Mouse (Mus musculus) common myeloid progenitor, adult 5-6 weeks (primary cell): ENCODE data around the gene Rtkn2. TPM values are rescaled to one million over a fixed set of nuclear protein-coding genes. Genes with fewer than 3 reads are reported as not detected.

ENCODE experiments used
- ATAC-seq: replicated peaks from 2 replicates; pipeline ENCODE4 v1.8.0; 2016; ENCODE audit warnings: low read depth, mild to moderate bottlenecking, moderate TSS enrichment, inconsistent platforms; ENCODE audit not compliant: poor library complexity, severe bottlenecking
- total RNA-seq: library from RNA; stranded (forward); fragments of 200-1000, 187-1606 nt; gene quantifications from 2 replicates; pipeline ENCODE4 v1.2.3, GENCODE M21; 2017

Gene Rtkn2
- total RNA-seq, 1 experiment from 2014 or later, result 13.7 TPM

- ATAC-seq, result no peak
Observed at GRCm38 (mm10) chr10:67985100-67985499, 5.7 kb downstream of the Rtkn2 start.

DNA sequence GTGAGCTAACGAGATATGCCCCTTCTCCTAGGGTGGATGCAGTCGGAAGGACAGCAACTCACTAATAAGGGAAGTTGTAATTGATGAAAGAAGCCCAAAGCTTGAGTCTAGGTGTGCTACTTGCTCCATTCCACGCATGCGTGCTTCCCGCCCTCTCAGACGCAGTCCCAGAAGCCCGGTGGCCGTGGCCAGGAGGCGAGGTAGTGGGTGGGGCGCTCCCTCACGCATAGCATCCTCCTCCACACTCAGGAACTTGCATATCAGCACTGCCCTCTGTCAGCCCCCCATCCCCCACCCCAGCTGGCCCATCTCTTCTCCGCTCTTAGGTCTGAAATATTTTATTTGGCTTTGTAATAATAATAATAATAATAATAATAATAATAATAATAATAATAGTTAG lies 16.0 kb downstream of the Rtkn2 start:
- ATAC-seq, result no peak

GRCm38 (mm10) chr10:67996171-67996570 lies 16.8 kb downstream of the Rtkn2 start:
- peak; percentile 67; the same call in 1 of the 2 replicates for ATAC-seq

DNA sequence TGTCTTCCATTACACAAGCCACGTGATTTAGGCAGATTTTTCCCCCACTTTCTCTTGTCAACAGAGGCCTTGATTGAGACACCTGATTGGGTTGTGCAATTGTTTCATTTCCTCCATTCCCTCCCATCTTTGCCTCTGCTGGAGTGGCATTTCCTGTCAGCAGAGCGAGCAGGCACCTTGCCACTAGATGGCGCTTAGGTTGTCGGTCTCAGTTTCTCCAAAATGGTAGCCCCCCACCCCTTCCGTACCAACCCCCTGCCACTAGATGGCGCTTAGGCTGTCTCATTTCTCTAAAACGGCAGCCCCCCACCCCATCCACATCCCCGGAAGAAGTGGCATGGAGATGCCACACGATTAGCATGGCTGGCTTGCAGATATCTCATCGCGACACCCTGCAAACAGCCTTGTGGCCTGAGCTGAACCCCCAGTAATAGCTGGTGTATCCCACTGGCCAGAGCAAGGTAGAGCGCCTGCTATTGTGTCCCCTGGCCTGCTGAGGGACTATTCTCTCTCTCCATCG lies 18.8 kb downstream of the Rtkn2 start:
- ATAC-seq, result peak; percentile 81

GRCm38 (mm10) chr10:67999170-67999569 lies 19.8 kb downstream of the Rtkn2 start:
- no peak for ATAC-seq

- ATAC-seq, result no peak
Observed at GRCm38 (mm10) chr10:68001456-68001855, 22.1 kb downstream of the Rtkn2 start.

GRCm38 (mm10) chr10:68003651-68004422 lies 24.5 kb downstream of the Rtkn2 start:
- ATAC-seq, result no peak

- no peak for ATAC-seq
Observed at GRCm38 (mm10) chr10:68005404-68005803, 26.0 kb downstream of the Rtkn2 start.

DNA sequence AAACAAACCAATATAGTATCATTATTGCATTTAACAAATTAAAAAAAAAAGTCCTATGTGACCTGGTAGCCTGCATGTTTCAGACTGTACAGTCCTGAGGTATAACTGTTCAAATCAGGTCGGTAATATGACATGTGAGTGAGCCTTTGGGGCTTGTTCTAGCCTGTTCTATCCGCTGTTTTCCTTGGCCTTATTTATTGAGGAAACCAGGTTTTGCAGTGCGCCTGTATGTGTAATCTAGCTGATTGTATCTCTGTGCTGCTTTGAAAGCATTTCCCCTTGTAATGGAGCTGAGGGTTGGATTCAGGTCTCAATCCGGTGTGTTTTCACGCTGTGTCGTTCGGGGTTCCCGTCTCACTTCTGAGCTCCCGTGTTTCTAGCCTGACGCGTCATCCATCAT lies 27.1 kb downstream of the Rtkn2 start:
- ATAC-seq, result no peak

DNA sequence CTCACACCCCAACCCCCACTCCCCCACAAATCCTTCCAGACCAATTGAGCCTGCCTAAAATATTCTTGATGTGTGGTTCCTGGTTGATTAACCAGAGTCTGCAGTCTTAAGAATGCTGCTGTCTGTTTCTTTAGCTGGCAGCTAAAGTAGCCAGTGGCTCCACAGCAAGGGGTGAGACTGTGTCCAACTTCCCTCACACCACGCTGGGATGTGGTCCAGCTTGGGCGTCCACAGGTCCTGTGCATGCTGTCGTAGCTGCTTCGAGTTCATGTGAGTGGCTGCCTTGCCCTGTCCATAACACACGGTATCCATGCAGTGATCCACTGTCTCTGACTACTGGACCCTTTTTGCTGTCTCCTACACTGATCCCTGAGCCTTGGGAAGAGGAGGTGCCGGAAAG lies 27.7 kb downstream of the Rtkn2 start:
- no peak for ATAC-seq

GRCm38 (mm10) chr10:68008198-68008955 lies 29.0 kb downstream of the Rtkn2 start:
- no peak for ATAC-seq

- ATAC-seq, result no peak
Observed at GRCm38 (mm10) chr10:68009301-68009700, 29.9 kb downstream of the Rtkn2 start.

DNA sequence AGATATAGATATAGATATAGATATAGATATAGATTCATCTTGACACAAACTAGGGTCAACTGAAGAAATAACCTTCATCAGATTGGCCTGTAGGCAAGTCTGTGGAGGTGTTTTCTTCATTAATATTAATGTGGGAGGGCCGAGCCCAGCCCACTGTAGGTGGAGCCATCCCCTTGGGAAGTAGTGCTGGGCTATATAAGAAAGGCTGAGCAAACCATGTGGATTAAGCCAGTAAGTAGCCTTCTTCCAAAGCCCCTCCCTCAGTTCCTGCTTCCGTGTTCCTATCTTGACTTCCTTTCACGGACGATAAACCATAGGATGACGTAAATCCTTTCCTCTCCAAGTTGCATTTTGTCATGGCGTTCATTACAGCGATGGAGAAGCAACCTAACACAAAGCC lies 30.5 kb downstream of the Rtkn2 start:
- no peak for ATAC-seq

DNA sequence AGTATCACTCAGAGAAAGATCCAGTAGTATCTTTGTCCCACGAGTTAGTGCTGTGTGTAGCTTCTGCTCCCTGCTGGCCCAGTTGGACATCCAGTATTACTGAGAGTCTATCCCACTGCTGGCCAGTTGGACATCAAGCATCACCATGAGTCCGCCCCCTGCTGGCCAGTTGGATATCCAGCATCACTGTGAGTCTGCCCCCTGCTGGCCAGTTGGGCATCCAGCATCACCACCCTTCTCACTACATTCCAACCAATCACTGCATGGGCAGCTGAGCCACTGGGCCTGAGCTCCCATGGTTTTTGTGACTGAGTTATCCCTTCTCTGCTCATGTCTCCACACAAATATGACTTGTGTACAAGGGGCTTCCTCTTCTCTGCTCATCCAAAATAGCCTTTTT lies 33.8 kb downstream of the Rtkn2 start:
- ATAC-seq, result peak; percentile 65; the same call in 1 of the 2 replicates

DNA sequence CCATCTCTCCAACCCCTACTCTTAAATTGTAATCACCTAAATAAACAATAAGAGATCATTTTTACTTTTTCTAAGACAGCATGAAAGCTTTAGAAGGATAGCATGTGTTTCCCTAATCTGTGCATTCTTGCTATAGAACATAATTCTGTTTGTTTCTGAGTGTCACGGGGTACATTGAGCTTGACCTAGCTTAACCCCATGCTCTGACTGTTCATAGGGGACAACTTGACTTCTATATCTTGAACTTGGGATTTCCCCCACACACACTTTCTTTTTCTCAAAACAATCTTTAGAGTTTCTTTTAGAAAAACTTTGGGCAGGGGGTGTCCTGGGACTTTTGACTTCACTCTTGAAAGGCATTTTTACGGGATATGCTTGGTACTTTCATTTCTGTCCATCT lies 41.4 kb downstream of the Rtkn2 start:
- no peak for ATAC-seq

DNA sequence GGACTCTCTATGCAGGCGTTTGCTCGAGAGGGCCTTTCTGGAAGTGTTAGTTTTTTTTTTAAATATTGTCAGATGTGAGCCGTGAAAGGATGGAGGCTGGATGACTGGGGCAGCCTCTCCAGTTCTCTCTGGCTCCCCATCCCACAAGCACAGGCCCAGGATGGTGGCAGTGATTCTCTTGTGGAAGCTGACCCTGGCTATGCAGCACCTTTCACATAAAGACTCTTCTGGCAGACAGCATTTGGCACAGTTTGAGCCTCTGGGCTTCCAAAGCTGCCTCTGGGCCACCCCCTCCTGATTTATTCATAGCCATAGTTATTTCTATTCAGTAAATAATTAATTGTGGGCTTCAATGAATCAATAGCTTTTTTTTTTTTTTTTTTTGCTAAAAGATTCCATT lies 46.3 kb downstream of the Rtkn2 start:
- no peak for ATAC-seq

DNA sequence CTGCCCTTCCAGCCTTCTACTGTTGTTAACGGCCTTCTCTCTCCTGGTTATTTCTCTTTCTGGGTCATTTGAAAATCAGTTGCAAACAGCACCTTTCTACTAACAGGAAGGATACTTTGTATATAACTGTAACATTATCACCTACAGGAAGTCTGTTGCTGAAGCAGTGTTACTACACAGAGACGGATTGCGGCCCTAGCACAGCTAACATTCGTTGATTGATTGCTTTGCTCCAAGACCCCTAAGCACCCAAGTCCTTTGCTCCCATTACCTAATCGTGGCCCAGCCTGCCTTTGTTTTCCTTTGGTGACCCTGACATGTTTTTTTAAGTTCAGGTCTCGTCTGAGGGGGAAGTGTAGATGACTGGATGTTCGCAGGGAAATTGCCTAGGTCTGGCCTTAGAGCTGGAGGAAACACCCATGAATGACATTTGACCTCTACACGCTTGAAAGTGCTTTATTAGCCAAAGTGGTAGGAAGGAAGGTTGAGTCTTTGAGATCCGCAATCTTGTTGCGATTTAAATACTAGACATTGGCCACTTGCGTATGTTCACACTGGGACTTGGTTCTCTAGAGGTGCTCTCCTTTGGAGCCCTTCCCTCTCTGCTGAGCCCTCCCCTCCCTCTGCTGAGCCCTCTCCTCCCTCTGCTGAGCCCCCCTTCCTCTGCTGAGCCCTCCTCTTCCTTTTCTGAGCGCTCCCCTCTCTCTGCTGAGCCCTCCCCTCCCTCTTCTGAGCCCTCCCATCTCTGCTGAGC lies 49.1 kb downstream of the Rtkn2 start:
- ATAC-seq, result no peak

GRCm38 (mm10) chr10:68029081-68029626 lies 49.8 kb downstream of the Rtkn2 start:
- no peak for ATAC-seq

DNA sequence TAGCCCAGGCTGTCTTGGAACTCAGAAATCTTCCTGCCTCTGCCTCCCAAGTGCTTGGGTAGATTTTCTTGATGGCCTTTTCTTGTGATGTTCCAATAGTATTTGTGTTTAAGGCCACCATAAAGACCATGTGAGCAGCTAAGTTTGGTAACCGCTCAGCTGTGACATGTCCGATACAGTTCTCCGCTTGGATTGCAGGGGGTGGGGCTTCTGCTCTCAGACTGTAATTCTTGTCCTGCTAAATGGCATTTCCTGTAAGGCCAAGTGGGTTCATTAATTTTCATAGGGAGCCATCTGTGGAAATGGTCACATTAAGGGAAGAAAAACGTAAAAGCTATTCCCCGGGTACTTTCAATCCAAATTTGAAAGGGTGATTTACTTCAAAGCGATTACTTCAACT lies 50.7 kb downstream of the Rtkn2 start:
- no peak for ATAC-seq

- ATAC-seq, result no peak
Observed at GRCm38 (mm10) chr10:68035707-68036367, 56.5 kb downstream of the Rtkn2 start.
